Mouse (Mus musculus) liver, postnatal 0 days (tissue): ENCODE data around the gene Camkv. TPM values are rescaled to one million over a fixed set of nuclear protein-coding genes. Genes with fewer than 3 reads are reported as not detected.

Source experiments
- ATAC-seq: fragments of 200-750 bp; cut with Nextera tagmentation; 2 replicates; pipeline ENCODE4 v1.8.0; 2017; ENCODE audit warnings: mild to moderate bottlenecking, moderate library complexity
- DNase-seq: peaks from one replicate; pipeline ENCODE4 v3.0.0-alpha.2; 2016
- H3K27ac ChIP-seq: fragments of 300-500 bp; sonication (generic); 2 replicates; pipeline ENCODE4 v1.5.1; 2014; ENCODE audit warnings: antibody characterized with exemption, moderate library complexity, mild to moderate bottlenecking, low read depth
- H3K27me3 ChIP-seq: fragments of 300-500 bp; sonication (generic); 2 replicates; pipeline ENCODE4 v1.6.1; 2014; ENCODE audit warnings: low read length, control low read depth, mixed read lengths; ENCODE audit not compliant: insufficient read depth
- H3K36me3 ChIP-seq: fragments of 300-500 bp; sonication (generic); replicated peaks from 2 replicates; pipeline ENCODE4 v1.6.1; 2014; ENCODE audit warnings: mild to moderate bottlenecking, control low read depth, low read length, moderate library complexity, mixed read lengths; ENCODE audit not compliant: insufficient read depth
- H3K4me1 ChIP-seq: fragments of 300-500 bp; sonication (generic); 2 replicates; pipeline ENCODE4 v1.6.1; 2014; ENCODE audit warnings: antibody characterized with exemption, mild to moderate bottlenecking, control low read depth; ENCODE audit not compliant: insufficient read depth
- H3K4me2 ChIP-seq: fragments of 300-500 bp; sonication (generic); 2 replicates; pipeline ENCODE4 v1.6.1; 2014; ENCODE audit warnings: low read depth, mild to moderate bottlenecking, low read length, moderate library complexity, mixed read lengths
- H3K4me3 ChIP-seq: fragments of 300-500 bp; sonication (generic); 2 replicates; pipeline ENCODE4 v1.5.1; 2014; ENCODE audit warnings: low read depth, low read length
- H3K9ac ChIP-seq: fragments of 300-500 bp; sonication (generic); replicated peaks from 2 replicates; pipeline ENCODE4 v1.6.1; 2014; ENCODE audit warnings: mild to moderate bottlenecking, moderate library complexity
- H3K9me3 ChIP-seq: fragments of 300-500 bp; sonication (generic); 2 replicates; pipeline ENCODE4 v1.6.1; 2016; ENCODE audit warnings: mild to moderate bottlenecking, control low read depth, low read length, mixed read lengths
- CTCF ChIP-seq: sonication (generic); IDR thresholded peaks from 2 replicates; pipeline ENCODE4 v1.5.1; 2016; ENCODE audit warnings: antibody characterized with exemption, low read depth
- EP300 ChIP-seq: IDR thresholded peaks from 2 replicates; pipeline ENCODE4 v1.6.1; 2016; ENCODE audit warnings: antibody characterized with exemption, low read depth, mild to moderate bottlenecking
- WGBS: fragments of 180-500 bp; shearing (Covaris S2); extraction: QIAGEN DNeasy Blood & Tissue Kit; methylation state at CpG from one replicate; pipeline ENCODE4 v1.1.7; 2014; ENCODE audit not compliant: insufficient replicate concordance; 5-methylcytosine and 5-hydroxymethylcytosine counted together
- polyA plus RNA-seq: library from polyadenylated mRNA; unstranded; fragments of >200 nt; fragmentation: Nextera tagmentation; extraction: Ambion mirVana; gene quantifications from 2 replicates; pipeline ENCODE4 v1.2.1, GENCODE M21; 2015

Gene Camkv
- polyA plus RNA-seq, 1 experiment from 2014 or later, result 0.09 TPM

- Histone ChIP-seq H3K9me3 (no peaks in the 10 kb centered on the region), H3K4me1 (peaks cover 58% of the 10 kb centered on the region), H3K27me3 (no peaks in the 10 kb centered on the region), H3K9ac (0 out of 2 replicates have a peak overlapping the region, but pooled peaks have one; percentile 31), H3K27ac (peak overlapping the region; percentile 96), H3K36me3 (peaks cover 9% of the 10 kb centered on the region), H3K4me3 (no peak overlapping the region), H3K4me2 (peak overlapping the region; percentile 48)
- 43% methylated on average over 8 of the region's 8 CpGs for WGBS
- TF ChIP-seq EP300 (peak; percentile 96), CTCF (no peak; the same call in 1 of the 2 replicates)
- DNase-seq (peak; percentile 83), ATAC-seq (peak; percentile 76)
Observed at GRCm38 (mm10) chr9:107971690-107972541, 36.4 kb downstream of the Camkv start.

- WGBS, result 37% methylated on average over 10 of the region's 10 CpGs
- H3K4me2 ChIP-seq, result peak overlapping the region; percentile 92
- no peaks in the 10 kb centered on the region for H3K9me3 ChIP-seq
- peak overlapping the region; percentile 96 for H3K27ac ChIP-seq
- H3K4me3 ChIP-seq, result peak overlapping the region; percentile 73
- peaks cover 67% of the 10 kb centered on the region for H3K4me1 ChIP-seq
- peak; percentile 75 for ATAC-seq
- peaks cover 36% of the 10 kb centered on the region for H3K36me3 ChIP-seq
- peak overlapping the region; percentile 82 for H3K9ac ChIP-seq
- DNase-seq, result peak; percentile 54
- H3K27me3 ChIP-seq, result no peaks in the 10 kb centered on the region
- no peak for TF ChIP-seq EP300
- TF ChIP-seq CTCF, result no peak
Observed at GRCm38 (mm10) chr9:107974491-107975171, 39.2 kb downstream of the Camkv start.

GRCm38 (mm10) chr9:107975399-107976386 is 40.2 kb downstream of the Camkv start, which contains the start of gene Uba7:
TSS of gene Uba7 (plus strand) at chr9:107975505.
- peak; percentile 72 for DNase-seq
- 46% methylated on average over 12 of the region's 12 CpGs for WGBS
- TF ChIP-seq EP300 (peak; percentile 91), CTCF (no peak)
- Histone ChIP-seq H3K9ac (peak within 1 kb of the TSS; percentile 82), H3K4me1 (peaks cover 76% of the 10 kb centered on the region), H3K4me3 (peak within 1 kb of the TSS; percentile 73), H3K36me3 (peaks cover 43% of the 10 kb centered on the region), H3K4me2 (peak within 1 kb of the TSS; percentile 92), H3K9me3 (no peaks in the 10 kb centered on the region), H3K27me3 (no peaks in the 10 kb centered on the region), H3K27ac (peak within 1 kb of the TSS; percentile 96)
- peak; percentile 82 for ATAC-seq

- Histone ChIP-seq H3K9me3 (no peaks in the 10 kb centered on the region), H3K4me3 (no peak overlapping the region), H3K9ac (no peak overlapping the region), H3K27me3 (no peaks in the 10 kb centered on the region), H3K4me1 (peaks cover 79% of the 10 kb centered on the region), H3K36me3 (peaks cover 70% of the 10 kb centered on the region), H3K4me2 (peak overlapping the region; percentile 92), H3K27ac (no peak overlapping the region)
- 94% methylated on average over 12 of the region's 12 CpGs for WGBS
- no peak for ATAC-seq
- TF ChIP-seq CTCF, result no peak
- TF ChIP-seq EP300, result no peak
- no peak for DNase-seq
Observed at GRCm38 (mm10) chr9:107978815-107979214, 43.3 kb downstream of the Camkv start.

- H3K9me3 ChIP-seq, result no peaks in the 10 kb centered on the region
- ATAC-seq, result no peak
- peak overlapping the region; percentile 83 for H3K9ac ChIP-seq
- DNase-seq, result no peak
- peaks cover 70% of the 10 kb centered on the region for H3K4me1 ChIP-seq
- peak overlapping the region; percentile 87 for H3K4me2 ChIP-seq
- H3K27ac ChIP-seq, result peak overlapping the region; percentile 95
- no peaks in the 10 kb centered on the region for H3K27me3 ChIP-seq
- WGBS, result 37% methylated on average over 7 of the region's 7 CpGs
- peaks cover 69% of the 10 kb centered on the region for H3K36me3 ChIP-seq
- H3K4me3 ChIP-seq, result peak overlapping the region; percentile 63
- TF ChIP-seq EP300 (no peak), CTCF (no peak)
Observed at GRCm38 (mm10) chr9:107981684-107982605, 46.5 kb downstream of the Camkv start.
